Mouse (Mus musculus): ENCODE data around the gene Zfp568. TPM values are rescaled to one million over a fixed set of nuclear protein-coding genes. Genes with fewer than 3 reads are reported as not detected.

The Zfp568 gene
- polyA plus RNA-seq, 1 experiment from 2014 or later = 17.5 TPM

DNA sequence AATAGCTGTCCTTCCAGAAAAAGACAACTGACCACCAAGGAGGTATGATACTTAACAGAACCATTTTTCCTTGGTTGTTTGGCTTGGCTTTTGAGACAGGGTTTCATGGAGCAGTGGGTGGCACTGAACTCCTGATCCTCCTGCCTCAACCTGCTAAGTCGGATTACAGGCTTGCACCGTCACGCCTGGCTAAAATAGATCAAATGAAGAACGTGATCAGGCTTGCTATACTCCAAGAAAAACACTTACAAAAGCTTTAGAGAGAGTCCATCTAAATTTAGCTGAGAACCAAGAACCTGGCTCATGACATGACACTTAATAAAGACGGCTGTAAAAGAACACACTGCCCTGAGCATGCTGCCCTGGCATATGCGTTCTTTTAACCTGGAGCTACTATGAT lies 76.6 kb downstream of the Zfp568 start:
- peaks cover 82% of the 10 kb centered on the region for H3K36me3 ChIP-seq

GRCm38 (mm10) chr7:30062478-30062877 lies 78.7 kb downstream of the Zfp568 start:
- WGBS = 88% methylated on average over 5 of the region's 5 CpGs
- no peak overlapping the region for H3K27ac ChIP-seq

More for the DNA sequence above, 76.6 kb downstream of the Zfp568 start:
- WGBS = 66% methylated on average over 6 of the region's 6 CpGs
- Histone ChIP-seq H3K4me1 (no peaks in the 10 kb centered on the region), H3K4me3 (no peak overlapping the region), H3K27me3 (no peaks in the 10 kb centered on the region), H3K27ac (no peak overlapping the region), H3K9ac (no peak overlapping the region), H3K4me2 (no peak overlapping the region), H3K9me3 (no peaks in the 10 kb centered on the region)
- no peak for ATAC-seq (ENCODE audit: insufficient number of reproducible peaks, insufficient read depth, low FRiP score, low TSS enrichment, low read depth)

DNA sequence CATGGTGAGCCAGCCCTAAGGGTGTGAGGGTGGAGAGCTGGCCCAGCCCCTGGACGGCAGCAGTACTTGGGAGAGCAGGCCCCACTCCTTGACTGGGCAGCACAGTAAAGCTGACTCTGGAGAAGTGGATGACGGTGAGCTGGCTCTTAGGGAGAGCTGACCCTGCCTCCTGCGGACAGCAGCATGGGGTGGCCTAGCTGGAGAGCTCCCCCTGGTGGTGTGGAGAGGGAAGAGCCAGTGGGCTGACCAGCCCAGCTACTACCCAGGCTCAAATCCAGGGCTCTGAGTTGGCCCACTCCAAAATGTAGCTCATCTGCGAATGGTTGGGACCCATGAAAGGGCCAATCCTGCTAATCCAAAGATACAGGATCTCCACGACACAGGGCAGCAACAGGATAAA lies 80.9 kb downstream of the Zfp568 start:
- no peak overlapping the region for H3K4me2 ChIP-seq
- H3K27ac ChIP-seq = no peak overlapping the region
- H3K9me3 ChIP-seq = no peaks in the 10 kb centered on the region
- H3K27me3 ChIP-seq = no peaks in the 10 kb centered on the region
- H3K4me1 ChIP-seq = no peaks in the 10 kb centered on the region
- H3K4me3 ChIP-seq = no peak overlapping the region
- H3K9ac ChIP-seq = no peak overlapping the region
- H3K36me3 ChIP-seq = peaks cover 71% of the 10 kb centered on the region
- WGBS = 73% methylated on average over 5 of the region's 5 CpGs
- ATAC-seq (ENCODE audit: insufficient number of reproducible peaks, insufficient read depth, low FRiP score, low TSS enrichment, low read depth) = no peak

More at GRCm38 (mm10) chr7:30062478-30062877, 78.7 kb downstream of the Zfp568 start:
- Histone ChIP-seq H3K27me3 (no peaks in the 10 kb centered on the region), H3K4me3 (no peak overlapping the region), H3K9me3 (no peaks in the 10 kb centered on the region), H3K9ac (no peak overlapping the region), H3K4me2 (no peak overlapping the region), H3K36me3 (peaks cover 79% of the 10 kb centered on the region), H3K4me1 (no peaks in the 10 kb centered on the region)
- ATAC-seq (ENCODE audit: insufficient number of reproducible peaks, insufficient read depth, low FRiP score, low TSS enrichment, low read depth) = no peak

- Histone ChIP-seq H3K9ac (peak within 1 kb of the TSS; percentile 84), H3K9me3 (no peaks in the 10 kb centered on the region), H3K27ac (peak within 1 kb of the TSS; percentile 81), H3K27me3 (no peaks in the 10 kb centered on the region), H3K4me2 (peak within 1 kb of the TSS; percentile 96), H3K4me3 (peak within 1 kb of the TSS; percentile 83), H3K4me1 (0 out of 2 replicates have a peak, but pooled peaks cover 4% of the 10 kb centered on the region), H3K36me3 (peaks cover 42% of the 10 kb centered on the region)
- under 1% methylated on average over 50 of the region's 50 CpGs for WGBS
- peak; percentile 76; the same call in 1 of the 2 replicates for ATAC-seq (ENCODE audit: insufficient number of reproducible peaks, insufficient read depth, low FRiP score, low TSS enrichment, low read depth)
Observed at GRCm38 (mm10) chr7:30072146-30073028, 88.6 kb downstream of the Zfp568 start, which contains the start of gene Zfp82. TSS of gene Zfp82 (minus strand) at chr7:30072900.

Other genes starting within 250 kb of the Zfp568 start
- 12.8 and 16.3 TPM in 2 replicates for gene Zfp84, start 215.4 kb upstream of the Zfp568 start, polyA plus RNA-seq (2015; fragmentation: Nextera tagmentation; extraction: Ambion mirVana)
- 10.8 and 11.7 TPM in 2 replicates for gene Zfp30, start 200.0 kb upstream of the Zfp568 start, polyA plus RNA-seq (2015; fragmentation: Nextera tagmentation; extraction: Ambion mirVana)
- 17.3 and 18.1 TPM in 2 replicates for gene Zfp790, start 167.8 kb upstream of the Zfp568 start, polyA plus RNA-seq (2015; fragmentation: Nextera tagmentation; extraction: Ambion mirVana)
- gene Zfp940, start 130.3 kb upstream of the Zfp568 start, polyA plus RNA-seq (2015; fragmentation: Nextera tagmentation; extraction: Ambion mirVana) = 6.3 and 7.4 TPM in 2 replicates
- 9.3 and 11.7 TPM in 2 replicates for gene Zfp420, start 124.0 kb upstream of the Zfp568 start, polyA plus RNA-seq (2015; fragmentation: Nextera tagmentation; extraction: Ambion mirVana)
- gene Zfp27, start 77.4 kb upstream of the Zfp568 start, polyA plus RNA-seq (2015; fragmentation: Nextera tagmentation; extraction: Ambion mirVana) = 12.5 and 13.8 TPM in 2 replicates
- gene Zfp383, start 75.7 kb upstream of the Zfp568 start, polyA plus RNA-seq (2015; fragmentation: Nextera tagmentation; extraction: Ambion mirVana) = 6.0 and 8.2 TPM in 2 replicates
- 14.9 and 16.0 TPM in 2 replicates for gene Zfp74, start 29.9 kb upstream of the Zfp568 start, polyA plus RNA-seq (2015; fragmentation: Nextera tagmentation; extraction: Ambion mirVana)
- 5.5 and 7.1 TPM in 2 replicates for gene Zfp14, start 67.4 kb downstream of the Zfp568 start, polyA plus RNA-seq (2015; fragmentation: Nextera tagmentation; extraction: Ambion mirVana)
- 8.3 and 10.8 TPM in 2 replicates for gene Zfp82, start 88.9 kb downstream of the Zfp568 start, polyA plus RNA-seq (2015; fragmentation: Nextera tagmentation; extraction: Ambion mirVana)
- 1.2 and 2.2 TPM in 2 replicates for gene Gm26920, start 106.5 kb downstream of the Zfp568 start, polyA plus RNA-seq (2015; fragmentation: Nextera tagmentation; extraction: Ambion mirVana)
- 14.5 and 18.7 TPM in 2 replicates for gene Zfp566, start 106.6 kb downstream of the Zfp568 start, polyA plus RNA-seq (2015; fragmentation: Nextera tagmentation; extraction: Ambion mirVana)
- gene Zfp260, start 110.8 kb downstream of the Zfp568 start, polyA plus RNA-seq (2015; fragmentation: Nextera tagmentation; extraction: Ambion mirVana) = 149 and 151 TPM in 2 replicates
- gene Zfp382, start 138.0 kb downstream of the Zfp568 start, polyA plus RNA-seq (2015; fragmentation: Nextera tagmentation; extraction: Ambion mirVana) = 11.3 and 19.2 TPM in 2 replicates
- 23.7 and 24.2 TPM in 2 replicates for gene Zfp146, start 185.8 kb downstream of the Zfp568 start, polyA plus RNA-seq (2015; fragmentation: Nextera tagmentation; extraction: Ambion mirVana)
- 3.7 and 4.7 TPM in 2 replicates for gene Cox7a1, start 200.2 kb downstream of the Zfp568 start, polyA plus RNA-seq (2015; fragmentation: Nextera tagmentation; extraction: Ambion mirVana)
- gene Capns1, start 214.9 kb downstream of the Zfp568 start, polyA plus RNA-seq (2015; fragmentation: Nextera tagmentation; extraction: Ambion mirVana) = 92.0 and 110 TPM in 2 replicates
- gene Polr2i, start 248.0 kb downstream of the Zfp568 start, polyA plus RNA-seq (2015; fragmentation: Nextera tagmentation; extraction: Ambion mirVana) = 180 and 201 TPM in 2 replicates
- 213 and 214 TPM in 2 replicates for gene Tbcb, start 248.3 kb downstream of the Zfp568 start, polyA plus RNA-seq (2015; fragmentation: Nextera tagmentation; extraction: Ambion mirVana)

Data from embryonic facial prominence, embryonic 13.5 days (tissue).